Mouse (Mus musculus): Measurements from ENCODE around the gene Senp6. TPM values are rescaled to one million over a fixed set of nuclear protein-coding genes. Genes with fewer than 3 reads are reported as not detected.

Senp6 gene
- polyA plus RNA-seq, 1 experiment from 2014 or later, result 30.7 TPM

- ATAC-seq, result no peak
- Histone ChIP-seq H3K4me3 (peak overlapping the region; percentile 81), H3K27ac (no peak overlapping the region), H3K4me1 (peaks cover 13% of the 10 kb centered on the region), H3K9me3 (replicated peaks) (no peaks in the 10 kb centered on the region), H3K9ac (peak overlapping the region; percentile 24; the same call in 1 of the 2 replicates), H3K27me3 (replicated peaks) (peaks cover 25% of the 10 kb centered on the region), H3K4me2 (peak overlapping the region; percentile 99), H3K36me3 (no peaks in the 10 kb centered on the region)
- 4% methylated on average over 13 of the region's 13 CpGs for WGBS (ENCODE audit: insufficient replicate concordance)
Measured at GRCm38 (mm10) chr9:80164191-80164590, 97.5 kb downstream of the Senp6 start.

GRCm38 (mm10) chr9:80164611-80165474 is 98.1 kb downstream of the Senp6 start, which contains the start of gene Myo6:
TSS of gene Myo6 (plus strand) at chr9:80165031.
- Histone ChIP-seq H3K4me1 (peaks cover 13% of the 10 kb centered on the region), H3K36me3 (no peaks in the 10 kb centered on the region), H3K27me3 (replicated peaks) (peaks cover 21% of the 10 kb centered on the region), H3K4me2 (peak within 1 kb of the TSS; percentile 99), H3K27ac (peak within 1 kb of the TSS; percentile 76), H3K4me3 (peak within 1 kb of the TSS; percentile 81), H3K9me3 (replicated peaks) (no peaks in the 10 kb centered on the region), H3K9ac (peak within 1 kb of the TSS; percentile 88)
- peak; percentile 99 for ATAC-seq
- WGBS (ENCODE audit: insufficient replicate concordance), result under 1% methylated on average over 68 of the region's 69 CpGs

- no peak overlapping the region for H3K27ac ChIP-seq
- H3K27me3 ChIP-seq (replicated peaks), result peaks cover 13% of the 10 kb centered on the region
- H3K36me3 ChIP-seq, result no peaks in the 10 kb centered on the region
- H3K4me3 ChIP-seq, result peak overlapping the region; percentile 81
- peak overlapping the region; percentile 99 for H3K4me2 ChIP-seq
- H3K4me1 ChIP-seq, result peaks cover 13% of the 10 kb centered on the region
- ATAC-seq, result no peak
- no peaks in the 10 kb centered on the region for H3K9me3 ChIP-seq (replicated peaks)
- 48% methylated on average over 9 of the region's 9 CpGs for WGBS (ENCODE audit: insufficient replicate concordance)
- no peak overlapping the region for H3K9ac ChIP-seq
Measured at GRCm38 (mm10) chr9:80165690-80166089, 99.0 kb downstream of the Senp6 start.

GRCm38 (mm10) chr9:80166425-80166824 is 99.7 kb downstream of the Senp6 start:
- Histone ChIP-seq H3K4me1 (peaks cover 13% of the 10 kb centered on the region), H3K9me3 (replicated peaks) (no peaks in the 10 kb centered on the region), H3K27ac (no peak overlapping the region), H3K36me3 (no peaks in the 10 kb centered on the region), H3K9ac (no peak overlapping the region), H3K4me3 (no peak overlapping the region), H3K27me3 (replicated peaks) (peaks cover 11% of the 10 kb centered on the region), H3K4me2 (no peak overlapping the region)
- ATAC-seq, result no peak
- 62% methylated on average over 6 of the region's 6 CpGs for WGBS (ENCODE audit: insufficient replicate concordance)

GRCm38 (mm10) chr9:80167089-80167488 is 100.4 kb downstream of the Senp6 start:
- 65% methylated on average over 4 of the region's 4 CpGs for WGBS (ENCODE audit: insufficient replicate concordance)
- no peak overlapping the region for H3K27ac ChIP-seq
- H3K9ac ChIP-seq, result no peak overlapping the region
- no peak for ATAC-seq
- peaks cover 5% of the 10 kb centered on the region for H3K27me3 ChIP-seq (replicated peaks)
- no peaks in the 10 kb centered on the region for H3K9me3 ChIP-seq (replicated peaks)
- no peak overlapping the region for H3K4me2 ChIP-seq
- no peak overlapping the region for H3K4me3 ChIP-seq
- H3K4me1 ChIP-seq, result peaks cover 13% of the 10 kb centered on the region
- no peaks in the 10 kb centered on the region for H3K36me3 ChIP-seq

- Histone ChIP-seq H3K9ac (no peak overlapping the region), H3K4me3 (no peak overlapping the region), H3K27ac (no peak overlapping the region), H3K36me3 (no peaks in the 10 kb centered on the region), H3K4me1 (peaks cover 6% of the 10 kb centered on the region), H3K4me2 (no peak overlapping the region), H3K9me3 (replicated peaks) (no peaks in the 10 kb centered on the region), H3K27me3 (replicated peaks) (no peaks in the 10 kb centered on the region)
- ATAC-seq, result no peak
- 84% methylated on average over 9 of the region's 9 CpGs for WGBS (ENCODE audit: insufficient replicate concordance)
Measured at GRCm38 (mm10) chr9:80169551-80169950, 102.8 kb downstream of the Senp6 start.

- no peak overlapping the region for H3K4me3 ChIP-seq
- H3K9me3 ChIP-seq (replicated peaks), result no peaks in the 10 kb centered on the region
- H3K4me1 ChIP-seq, result 0 out of 2 replicates have a peak, but pooled peaks cover 2% of the 10 kb centered on the region
- ATAC-seq, result no peak
- H3K27me3 ChIP-seq (replicated peaks), result no peaks in the 10 kb centered on the region
- H3K36me3 ChIP-seq, result no peaks in the 10 kb centered on the region
- no peak overlapping the region for H3K9ac ChIP-seq
- H3K4me2 ChIP-seq, result no peak overlapping the region
- H3K27ac ChIP-seq, result no peak overlapping the region
Measured at GRCm38 (mm10) chr9:80171241-80171640, 104.5 kb downstream of the Senp6 start.

- WGBS (ENCODE audit: insufficient replicate concordance), result 80% methylated on average over 8 of the region's 8 CpGs
- no peak overlapping the region for H3K4me2 ChIP-seq
- no peaks in the 10 kb centered on the region for H3K9me3 ChIP-seq (replicated peaks)
- no peaks in the 10 kb centered on the region for H3K36me3 ChIP-seq
- ATAC-seq, result no peak
- H3K9ac ChIP-seq, result no peak overlapping the region
- peaks cover 4% of the 10 kb centered on the region for H3K4me1 ChIP-seq
- no peaks in the 10 kb centered on the region for H3K27me3 ChIP-seq (replicated peaks)
- H3K4me3 ChIP-seq, result no peak overlapping the region
- no peak overlapping the region for H3K27ac ChIP-seq
Measured at GRCm38 (mm10) chr9:80172396-80173222, 105.9 kb downstream of the Senp6 start.

GRCm38 (mm10) chr9:80173629-80174028 is 106.9 kb downstream of the Senp6 start:
- Histone ChIP-seq H3K36me3 (no peaks in the 10 kb centered on the region), H3K4me1 (peaks cover 4% of the 10 kb centered on the region), H3K9ac (no peak overlapping the region), H3K4me3 (no peak overlapping the region), H3K27me3 (replicated peaks) (no peaks in the 10 kb centered on the region), H3K27ac (no peak overlapping the region), H3K9me3 (replicated peaks) (no peaks in the 10 kb centered on the region), H3K4me2 (no peak overlapping the region)
- no peak for ATAC-seq
- 67% methylated on average over 9 of the region's 9 CpGs for WGBS (ENCODE audit: insufficient replicate concordance)

- 67% methylated on average over 13 of the region's 13 CpGs for WGBS (ENCODE audit: insufficient replicate concordance)
- H3K27ac ChIP-seq, result no peak overlapping the region
Measured at GRCm38 (mm10) chr9:80176696-80177478, 110.2 kb downstream of the Senp6 start.

GRCm38 (mm10) chr9:80178670-80179069 is 112.0 kb downstream of the Senp6 start:
- 76% methylated on average over 2 of the region's 2 CpGs for WGBS (ENCODE audit: insufficient replicate concordance)
- no peak for ATAC-seq
- peaks cover 4% of the 10 kb centered on the region for H3K4me1 ChIP-seq

More at GRCm38 (mm10) chr9:80176696-80177478, 110.2 kb downstream of the Senp6 start:
- Histone ChIP-seq H3K27me3 (replicated peaks) (no peaks in the 10 kb centered on the region), H3K4me2 (no peak overlapping the region), H3K4me1 (peaks cover 4% of the 10 kb centered on the region), H3K36me3 (no peaks in the 10 kb centered on the region), H3K4me3 (no peak overlapping the region), H3K9me3 (replicated peaks) (no peaks in the 10 kb centered on the region), H3K9ac (no peak overlapping the region)
- ATAC-seq, result 0 out of 2 replicates have a peak, but pooled peaks have one; percentile 15

More at GRCm38 (mm10) chr9:80178670-80179069, 112.0 kb downstream of the Senp6 start:
- Histone ChIP-seq H3K36me3 (no peaks in the 10 kb centered on the region), H3K9ac (no peak overlapping the region), H3K27me3 (replicated peaks) (no peaks in the 10 kb centered on the region), H3K27ac (no peak overlapping the region), H3K4me3 (no peak overlapping the region), H3K9me3 (replicated peaks) (no peaks in the 10 kb centered on the region), H3K4me2 (no peak overlapping the region)

Measured in liver, embryonic 12.5 days (tissue).